Mouse (Mus musculus) cortical plate, adult 2 months (tissue): ENCODE data around the gene Isoc2b.

Source experiments
- CTCF ChIP-seq: fragments of 200-500 bp; IDR thresholded peaks from 2 replicates; pipeline ENCODE4 v1.5.1; 2011; ENCODE audit warnings: mild to moderate bottlenecking, control low read depth, low read length; ENCODE audit not compliant: insufficient read depth; ENCODE audit errors: extremely low read depth
- POLR2A ChIP-seq: fragments of 200-500 bp; IDR thresholded peaks from 2 replicates; pipeline ENCODE4 v1.6.1; 2011; ENCODE audit warnings: mild to moderate bottlenecking, low read length, control low read depth; ENCODE audit not compliant: insufficient read depth; ENCODE audit errors: extremely low read depth

- TF ChIP-seq POLR2A = no peak; the same call in 1 of the 2 replicates
- TF ChIP-seq CTCF = no peak
Measured at GRCm38 (mm10) chr7:4844245-4844916, 25.7 kb downstream of the Isoc2b start, which contains the start of gene Shisa7.
